Mouse (Mus musculus) limb, embryonic 13.5 days (tissue): ENCODE measurements at regions not wholly inside any gene's neighbourhood (a gene's known extent, or its start where the extent isn't known, plus 50 kb on each side); places are given as distances from the start of the nearest gene placed in this dataset.

Experiments
- ATAC-seq: fragments of 200-750 bp; cut with Nextera tagmentation; 2 replicates; pipeline ENCODE4 v1.8.0; 2017; ENCODE audit warnings: low read depth, moderate number of reproducible peaks, moderate TSS enrichment; ENCODE audit not compliant: low FRiP score
- H3K27ac ChIP-seq: fragments of 300-500 bp; sonication (generic); 2 replicates; pipeline ENCODE4 v1.5.1; 2015; ENCODE audit warnings: inconsistent platforms, mild to moderate bottlenecking, moderate library complexity
- H3K27me3 ChIP-seq: fragments of 300-500 bp; sonication (generic); 2 replicates; pipeline ENCODE4 v1.6.1; 2015; ENCODE audit warnings: mild to moderate bottlenecking, inconsistent platforms
- H3K36me3 ChIP-seq: fragments of 300-500 bp; sonication (generic); 2 replicates; pipeline ENCODE4 v1.6.1; 2015; ENCODE audit warnings: inconsistent platforms, mild to moderate bottlenecking, moderate library complexity
- H3K4me1 ChIP-seq: fragments of 300-500 bp; sonication (generic); 2 replicates; pipeline ENCODE4 v1.6.1; 2015; ENCODE audit warnings: inconsistent platforms
- H3K4me2 ChIP-seq: fragments of 300-500 bp; sonication (generic); replicated peaks from 2 replicates; pipeline ENCODE4 v1.6.1; 2015; ENCODE audit warnings: inconsistent platforms, mild to moderate bottlenecking, moderate library complexity
- H3K4me3 ChIP-seq: fragments of 300-500 bp; sonication (generic); 2 replicates; pipeline ENCODE4 v1.5.1; 2015; ENCODE audit warnings: moderate library complexity, mild to moderate bottlenecking, inconsistent platforms
- H3K9ac ChIP-seq: fragments of 300-500 bp; sonication (generic); 2 replicates; pipeline ENCODE4 v1.6.1; 2015; ENCODE audit warnings: mild to moderate bottlenecking, inconsistent platforms
- H3K9me3 ChIP-seq: fragments of 300-500 bp; sonication (generic); 2 replicates; pipeline ENCODE4 v1.6.1; 2016; ENCODE audit warnings: inconsistent platforms
- WGBS: fragments of 180-500 bp; shearing (Covaris S2); methylation state at CpG from one replicate; pipeline ENCODE4 v1.1.7; 2015; 5-methylcytosine and 5-hydroxymethylcytosine counted together

GRCm38 (mm10) chr12:9178626-9179025 is 148.8 kb downstream of the Ttc32 start:
- peak; percentile 26 for ATAC-seq
- peaks cover 16% of the 10 kb centered on the region for H3K4me1 ChIP-seq
- peaks cover 3% of the 10 kb centered on the region; the same call in 1 of the 2 replicates for H3K27me3 ChIP-seq
- no peak overlapping the region for H3K9ac ChIP-seq
- no peaks in the 10 kb centered on the region for H3K9me3 ChIP-seq
- H3K36me3 ChIP-seq, result no peaks in the 10 kb centered on the region
- H3K4me2 ChIP-seq, result no peak overlapping the region
- H3K4me3 ChIP-seq, result no peak overlapping the region
- H3K27ac ChIP-seq, result no peak overlapping the region; the same call in 1 of the 2 replicates
- 13% methylated on average over 4 of the region's 4 CpGs for WGBS

DNA sequence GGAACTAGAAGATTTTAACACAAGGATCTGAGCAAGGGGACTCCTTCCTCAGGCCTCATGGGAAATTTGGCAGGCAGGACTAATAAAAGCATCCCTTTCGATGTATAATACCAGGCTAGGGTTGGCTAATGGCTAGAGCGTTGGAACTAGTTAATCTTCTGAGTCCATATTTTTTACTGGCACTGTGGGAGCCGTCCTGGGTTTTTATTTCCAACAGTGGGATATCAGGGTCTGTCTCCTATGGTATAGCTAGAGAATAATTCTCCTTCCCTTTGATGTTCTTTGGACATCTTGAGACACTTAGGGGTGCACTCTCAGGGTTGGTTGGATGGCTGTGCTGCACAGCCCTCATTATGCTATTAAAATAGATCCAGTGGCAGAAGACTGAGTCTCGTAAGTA is 150.9 kb downstream of the Ttc32 start:
- H3K9ac ChIP-seq, result no peak overlapping the region
- peaks cover 3% of the 10 kb centered on the region; the same call in 1 of the 2 replicates for H3K27me3 ChIP-seq
- ATAC-seq, result peak; percentile 78
- 31% methylated on average over 4 of the region's 4 CpGs for WGBS
- H3K36me3 ChIP-seq, result no peaks in the 10 kb centered on the region
- H3K4me3 ChIP-seq, result no peak overlapping the region
- peaks cover 12% of the 10 kb centered on the region for H3K4me1 ChIP-seq
- H3K9me3 ChIP-seq, result no peaks in the 10 kb centered on the region
- no peak overlapping the region for H3K4me2 ChIP-seq
- H3K27ac ChIP-seq, result no peak overlapping the region

- 36% methylated on average over 5 of the region's 5 CpGs for WGBS
- Histone ChIP-seq H3K9me3 (no peaks in the 10 kb centered on the region), H3K27me3 (no peaks in the 10 kb centered on the region), H3K27ac (no peak overlapping the region), H3K4me3 (no peak overlapping the region), H3K9ac (no peak overlapping the region), H3K4me1 (peaks cover 21% of the 10 kb centered on the region), H3K36me3 (no peaks in the 10 kb centered on the region), H3K4me2 (no peak overlapping the region)
- ATAC-seq, result 0 out of 2 replicates have a peak, but pooled peaks have one; percentile 66
Observed at GRCm38 (mm10) chr12:9191721-9192120, 161.9 kb downstream of the Ttc32 start.

DNA sequence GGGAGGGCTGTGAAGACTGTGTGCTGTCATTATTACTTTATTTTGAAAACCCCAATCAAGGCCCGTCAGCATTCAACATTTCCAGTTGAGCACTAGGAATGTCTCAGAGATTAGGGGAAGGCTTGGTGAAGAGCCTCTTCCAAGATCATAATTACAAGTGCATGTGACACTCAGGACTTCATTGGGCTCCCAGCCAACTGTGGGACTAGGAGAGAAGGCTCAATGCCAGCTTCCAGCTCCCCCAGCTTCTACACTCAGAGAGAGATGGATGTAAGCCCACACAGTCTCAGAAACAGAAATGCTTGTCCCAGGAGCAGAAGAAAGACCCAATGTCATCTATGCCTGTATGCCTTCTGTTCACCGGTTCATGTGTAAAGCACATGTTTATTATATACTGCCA is 169.5 kb downstream of the Ttc32 start:
- no peak overlapping the region for H3K9ac ChIP-seq
- ATAC-seq, result no peak
- H3K4me1 ChIP-seq, result peaks cover 12% of the 10 kb centered on the region
- H3K9me3 ChIP-seq, result no peaks in the 10 kb centered on the region
- WGBS, result 78% methylated on average over 2 of the region's 2 CpGs
- H3K4me3 ChIP-seq, result no peak overlapping the region
- H3K36me3 ChIP-seq, result no peaks in the 10 kb centered on the region
- H3K27ac ChIP-seq, result no peak overlapping the region
- H3K27me3 ChIP-seq, result no peaks in the 10 kb centered on the region
- H3K4me2 ChIP-seq, result no peak overlapping the region

DNA sequence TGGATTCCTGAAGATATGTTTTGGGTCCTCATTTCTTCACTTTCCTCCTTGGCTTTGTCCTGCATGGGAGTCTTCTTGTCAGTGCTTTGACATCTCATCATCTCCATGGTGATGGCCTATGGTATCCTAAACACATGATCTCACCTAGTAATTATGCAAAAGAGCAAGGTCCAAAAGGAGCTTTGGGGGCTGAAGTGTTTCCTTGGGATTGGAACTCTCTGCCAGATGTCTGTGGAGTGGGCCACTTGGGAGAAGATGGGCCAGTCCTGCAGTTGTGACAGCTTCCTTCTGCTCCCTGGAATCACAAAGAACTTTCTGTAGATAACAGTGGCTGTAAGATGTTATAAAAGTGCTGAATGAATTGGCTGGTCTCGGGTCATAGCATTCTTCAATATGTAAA is 182.4 kb downstream of the Ttc32 start:
- H3K27ac ChIP-seq, result no peak overlapping the region
- no peak for ATAC-seq
- no peak overlapping the region for H3K4me3 ChIP-seq

GRCm38 (mm10) chr12:9224971-9225370 is 195.2 kb downstream of the Ttc32 start:
- Histone ChIP-seq H3K4me3 (no peak overlapping the region), H3K4me2 (no peak overlapping the region), H3K27me3 (no peaks in the 10 kb centered on the region), H3K9ac (no peak overlapping the region), H3K27ac (no peak overlapping the region), H3K36me3 (no peaks in the 10 kb centered on the region), H3K4me1 (0 out of 2 replicates have a peak, but pooled peaks cover 2% of the 10 kb centered on the region), H3K9me3 (no peaks in the 10 kb centered on the region)
- WGBS, result 62% methylated on average over 5 of the region's 5 CpGs
- ATAC-seq, result no peak

More for the DNA sequence above, 182.4 kb downstream of the Ttc32 start:
- H3K27me3 ChIP-seq, result no peaks in the 10 kb centered on the region
- H3K4me1 ChIP-seq, result no peaks in the 10 kb centered on the region
- no peaks in the 10 kb centered on the region for H3K9me3 ChIP-seq
- no peak overlapping the region for H3K4me2 ChIP-seq
- whole genome bisulfite sequencing, result 73% methylated on average over 1 of the region's 1 CpGs
- no peaks in the 10 kb centered on the region for H3K36me3 ChIP-seq
- H3K9ac ChIP-seq, result no peak overlapping the region

GRCm38 (mm10) chr12:9227901-9228300 is 198.1 kb downstream of the Ttc32 start:
- ATAC-seq, result no peak
- H3K36me3 ChIP-seq, result no peaks in the 10 kb centered on the region

DNA sequence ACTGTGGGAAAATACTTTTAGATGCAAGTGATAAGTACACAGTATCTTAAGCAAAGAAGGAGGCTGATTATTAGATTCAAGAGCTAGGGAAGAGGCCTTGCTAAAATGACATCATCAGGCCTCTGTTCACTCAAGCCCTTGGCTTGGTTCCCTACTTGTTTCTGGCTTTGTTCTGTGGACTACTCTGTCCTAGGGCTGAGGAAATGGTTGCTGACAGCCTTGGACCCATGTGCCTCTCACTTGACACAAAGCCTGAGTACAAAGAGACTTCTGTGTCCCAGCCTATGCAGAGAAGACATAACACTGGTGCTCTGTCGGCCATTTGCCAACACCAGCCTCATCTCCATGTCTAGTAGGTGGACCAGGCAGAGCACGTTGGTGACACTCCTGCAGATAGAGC is 198.7 kb downstream of the Ttc32 start:
- Histone ChIP-seq H3K27ac (no peak overlapping the region), H3K9me3 (no peaks in the 10 kb centered on the region), H3K4me3 (no peak overlapping the region), H3K4me1 (peaks cover 8% of the 10 kb centered on the region; the same call in 1 of the 2 replicates), H3K27me3 (no peaks in the 10 kb centered on the region), H3K9ac (no peak overlapping the region), H3K36me3 (no peaks in the 10 kb centered on the region), H3K4me2 (no peak overlapping the region)
- ATAC-seq, result no peak
- WGBS, result 73% methylated on average over 2 of the region's 2 CpGs

More at GRCm38 (mm10) chr12:9227901-9228300, 198.1 kb downstream of the Ttc32 start:
- H3K27ac ChIP-seq, result no peak overlapping the region
- no peak overlapping the region for H3K4me3 ChIP-seq
- no peaks in the 10 kb centered on the region for H3K27me3 ChIP-seq
- peaks cover 8% of the 10 kb centered on the region; the same call in 1 of the 2 replicates for H3K4me1 ChIP-seq
- no peak overlapping the region for H3K4me2 ChIP-seq
- H3K9ac ChIP-seq, result no peak overlapping the region
- WGBS, result 89% methylated on average over 5 of the region's 5 CpGs
- no peaks in the 10 kb centered on the region for H3K9me3 ChIP-seq

GRCm38 (mm10) chr12:9229981-9230380 is 200.2 kb downstream of the Ttc32 start:
- ATAC-seq, result no peak
- H3K9me3 ChIP-seq, result no peaks in the 10 kb centered on the region
- peaks cover 8% of the 10 kb centered on the region; the same call in 1 of the 2 replicates for H3K4me1 ChIP-seq
- no peak overlapping the region for H3K4me3 ChIP-seq
- WGBS, result 52% methylated on average over 4 of the region's 4 CpGs
- H3K27me3 ChIP-seq, result no peaks in the 10 kb centered on the region
- no peaks in the 10 kb centered on the region for H3K36me3 ChIP-seq
- no peak overlapping the region for H3K9ac ChIP-seq
- H3K4me2 ChIP-seq, result no peak overlapping the region
- no peak overlapping the region for H3K27ac ChIP-seq

GRCm38 (mm10) chr12:9230576-9230975 is 200.8 kb downstream of the Ttc32 start:
- Histone ChIP-seq H3K27me3 (no peaks in the 10 kb centered on the region), H3K36me3 (no peaks in the 10 kb centered on the region), H3K4me3 (no peak overlapping the region), H3K9me3 (no peaks in the 10 kb centered on the region), H3K27ac (no peak overlapping the region), H3K4me1 (peaks cover 8% of the 10 kb centered on the region; the same call in 1 of the 2 replicates), H3K4me2 (no peak overlapping the region), H3K9ac (no peak overlapping the region)
- 56% methylated on average over 5 of the region's 5 CpGs for WGBS
- ATAC-seq, result no peak

DNA sequence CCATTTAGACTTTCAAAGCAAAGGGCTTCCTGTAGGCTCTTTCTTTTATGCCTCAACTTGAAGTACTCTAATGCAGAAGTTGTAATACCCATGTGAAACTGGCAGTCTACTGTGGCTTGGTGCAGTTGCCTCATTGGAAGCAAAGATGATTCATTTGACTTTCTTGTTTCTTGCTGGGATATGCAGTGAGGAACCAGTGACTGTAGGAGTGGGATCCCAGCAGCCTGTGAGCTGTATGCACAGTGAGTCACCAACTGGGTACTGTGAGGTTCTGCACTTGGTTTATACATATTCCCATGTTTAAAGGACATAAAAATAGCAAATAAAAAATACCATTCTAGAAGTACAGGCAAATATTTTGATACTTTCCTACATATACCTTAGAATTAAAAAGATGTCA is 202.6 kb downstream of the Ttc32 start:
- no peaks in the 10 kb centered on the region for H3K36me3 ChIP-seq
- no peaks in the 10 kb centered on the region for H3K27me3 ChIP-seq
- no peak overlapping the region for H3K4me2 ChIP-seq
- no peak overlapping the region for H3K27ac ChIP-seq
- H3K4me3 ChIP-seq, result no peak overlapping the region
- no peak for ATAC-seq
- no peaks in the 10 kb centered on the region for H3K9me3 ChIP-seq
- H3K4me1 ChIP-seq, result peaks cover 10% of the 10 kb centered on the region; the same call in 1 of the 2 replicates
- no peak overlapping the region for H3K9ac ChIP-seq

DNA sequence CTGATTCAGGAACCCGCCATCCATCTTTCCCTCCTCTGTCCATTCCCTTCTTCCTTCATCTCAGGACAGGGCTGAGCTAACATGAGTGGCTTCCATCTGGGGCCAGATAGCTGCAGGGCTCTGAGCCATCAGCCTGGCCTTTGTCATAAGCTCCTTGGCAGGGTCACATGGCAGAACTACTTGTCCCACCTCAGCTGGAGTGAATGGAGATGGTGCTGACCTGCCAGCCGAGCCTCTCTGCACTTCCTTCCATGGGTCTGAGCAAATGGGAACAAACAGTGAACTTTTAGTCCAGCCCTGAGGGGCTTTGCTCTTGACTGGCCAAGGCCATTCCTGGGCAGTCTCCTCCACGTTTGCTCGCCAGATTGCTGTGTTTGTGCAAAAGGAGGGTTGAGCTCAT is 206.1 kb downstream of the Ttc32 start:
- H3K27me3 ChIP-seq, result no peaks in the 10 kb centered on the region
- no peaks in the 10 kb centered on the region for H3K36me3 ChIP-seq
- WGBS, result 86% methylated on average over 4 of the region's 4 CpGs
- no peak overlapping the region for H3K9ac ChIP-seq
- H3K9me3 ChIP-seq, result no peaks in the 10 kb centered on the region
- peaks cover 13% of the 10 kb centered on the region for H3K4me1 ChIP-seq
- ATAC-seq, result no peak
- no peak overlapping the region for H3K4me3 ChIP-seq
- no peak overlapping the region for H3K27ac ChIP-seq
- H3K4me2 ChIP-seq, result no peak overlapping the region

- H3K4me2 ChIP-seq, result no peak overlapping the region
- H3K27ac ChIP-seq, result no peak overlapping the region; the same call in 1 of the 2 replicates
- H3K27me3 ChIP-seq, result no peaks in the 10 kb centered on the region
- H3K9me3 ChIP-seq, result no peaks in the 10 kb centered on the region
- H3K4me1 ChIP-seq, result peaks cover 13% of the 10 kb centered on the region
- 19% methylated on average over 6 of the region's 6 CpGs for WGBS
- H3K36me3 ChIP-seq, result no peaks in the 10 kb centered on the region
- no peak overlapping the region for H3K4me3 ChIP-seq
- ATAC-seq, result peak; percentile 66
- H3K9ac ChIP-seq, result no peak overlapping the region
Observed at GRCm38 (mm10) chr12:9237538-9237937, 207.7 kb downstream of the Ttc32 start.
